Mouse (Mus musculus): ENCODE results near the gene Ciita.

DNA sequence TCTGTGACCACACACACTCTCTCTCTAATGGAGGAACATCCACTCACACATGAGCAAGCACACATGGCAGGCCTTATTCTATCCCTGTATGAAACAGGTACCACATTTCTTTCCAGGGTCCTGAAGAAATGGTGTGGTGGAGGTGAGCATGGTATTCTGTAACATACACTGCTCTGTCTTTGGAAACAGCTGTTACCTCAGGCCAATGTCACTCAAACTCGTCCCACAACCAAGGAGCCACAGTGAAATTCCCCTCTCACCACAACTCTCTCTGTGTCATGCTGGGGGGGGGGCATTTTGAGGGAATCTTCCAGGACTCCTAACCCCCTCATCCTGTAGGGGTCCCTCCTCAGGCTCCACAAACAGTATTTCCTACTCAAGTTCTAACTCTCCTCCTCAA lies 47.9 kb upstream of the Ciita start:
- TF ChIP-seq CTCF (IDR thresholded peaks at IDR 0.05; ENCODE audit: low read depth): no peak
- TF ChIP-seq EP300 (optimal IDR thresholded peaks at IDR 0.05): no peak

All from stomach, postnatal 0 days (tissue).